Mouse (Mus musculus): ENCODE results near the gene Olfr974.
"Not testable (repeated sequence)": the region's sequence is repeated elsewhere in the genome, so short reads cannot be mapped to it uniquely, and the experiment has no call there.

The Olfr974 gene

GRCm38 (mm10) chr9:39937201-39937600 lies at the start of gene Olfr974:
Olfr974 (plus strand) TSS chr9:39937501.
- no peak for DNase-seq (ENCODE audit: low read depth)

GRCm38 (mm10) chr9:39905106-39905505 lies 32.2 kb upstream of the Olfr974 start:
- no peak for DNase-seq (ENCODE audit: low read depth)

GRCm38 (mm10) chr9:39907036-39907435 lies 30.3 kb upstream of the Olfr974 start, which contains the start of gene Olfr229:
Olfr229 (plus strand) TSS chr9:39907336.
- no peak for DNase-seq (ENCODE audit: low read depth)

GRCm38 (mm10) chr9:39909939-39910338 lies 27.4 kb upstream of the Olfr974 start:
- no peak for DNase-seq (ENCODE audit: low read depth)

- not testable (repeated sequence) for DNase-seq (ENCODE audit: low read depth)
These were observed 9.1 kb upstream of the Olfr974 start for GRCm38 (mm10) chr9:39927975-39928836.

- DNase-seq (ENCODE audit: low read depth), result not testable (repeated sequence)
These were observed 8.5 kb upstream of the Olfr974 start for GRCm38 (mm10) chr9:39928837-39929236.

GRCm38 (mm10) chr9:39951946-39952345 lies 14.6 kb downstream of the Olfr974 start, which contains the start of gene Olfr975:
Olfr975 (minus strand) TSS chr9:39952046.
- DNase-seq (ENCODE audit: low read depth), result no peak

- DNase-seq (ENCODE audit: low read depth), result not testable (repeated sequence)
These were observed 23.7 kb downstream of the Olfr974 start, which contains the start of gene Olfr976 for GRCm38 (mm10) chr9:39961033-39961432. Olfr976 (minus strand) TSS chr9:39961133.

- DNase-seq (ENCODE audit: low read depth), result not testable (repeated sequence)
These were observed 39.4 kb downstream of the Olfr974 start for GRCm38 (mm10) chr9:39976581-39977145.

GRCm38 (mm10) chr9:39991813-39992212 lies 54.5 kb downstream of the Olfr974 start, which contains the start of gene Olfr978:
Olfr978 (plus strand) TSS chr9:39992113.
- DNase-seq (ENCODE audit: low read depth), result no peak

Data from naive thymus-derived CD4-positive, alpha-beta T cell, adult 2 months (primary cell).